Mouse (Mus musculus) limb, embryonic 10.5 days (tissue): Measurements from ENCODE around the gene Ube2j2. TPM values are rescaled to one million over a fixed set of nuclear protein-coding genes. Genes with fewer than 3 reads are reported as not detected.

Experiments used
- microRNA-seq: library from miRNA; unstranded; fragments of <30 nt; microRNA quantifications from one replicate; pipeline ENCODE4, GENCODE M21; 2017
- polyA plus RNA-seq: library from polyadenylated mRNA; unstranded; fragments of >200 nt; fragmentation: Nextera tagmentation; extraction: Ambion mirVana; gene quantifications from 2 replicates; pipeline ENCODE4 v1.2.1, GENCODE M21; 2016

Gene Ube2j2
- polyA plus RNA-seq, 1 experiment from 2014 or later = 163 TPM

Small RNA genes within 50 kb of the gene (microRNA-seq; reads per million reads assigned to microRNA genes)
- not detected for gene Gm22991

Other genes with a start within 250 kb of the Ube2j2 start
- gene Fndc10, start 249.5 kb upstream of the Ube2j2 start, polyA plus RNA-seq = 1.5 and 2.6 TPM in 2 replicates
- 161 and 163 TPM in 2 replicates for gene Ssu72, start 239.0 kb upstream of the Ube2j2 start, polyA plus RNA-seq
- gene Tmem240, start 209.0 kb upstream of the Ube2j2 start, polyA plus RNA-seq = 0.58 and 0.79 TPM in 2 replicates
- gene Atad3a, start 182.7 kb upstream of the Ube2j2 start, polyA plus RNA-seq = 138 and 161 TPM in 2 replicates
- gene Vwa1, start 169.1 kb upstream of the Ube2j2 start, polyA plus RNA-seq = 4.7 and 6.6 TPM in 2 replicates
- gene Tmem88b, start 158.0 kb upstream of the Ube2j2 start, polyA plus RNA-seq = 0.30 and 0.33 TPM in 2 replicates
- gene Ankrd65, start 153.4 kb upstream of the Ube2j2 start, polyA plus RNA-seq = 0.18 TPM in 1 of 2 replicates, not detected in the other
- gene Mrpl20, start 141.0 kb upstream of the Ube2j2 start, polyA plus RNA-seq = 246 and 297 TPM in 2 replicates
- 174 and 196 TPM in 2 replicates for gene Ccnl2, start 131.3 kb upstream of the Ube2j2 start, polyA plus RNA-seq
- 186 and 204 TPM in 2 replicates for gene Aurkaip1, start 112.6 kb upstream of the Ube2j2 start, polyA plus RNA-seq
- 39.2 and 48.9 TPM in 2 replicates for gene Mxra8, start 104.2 kb upstream of the Ube2j2 start, polyA plus RNA-seq
- gene Dvl1, start 96.4 kb upstream of the Ube2j2 start, polyA plus RNA-seq = 3.8 and 4.7 TPM in 2 replicates
- gene Tas1r3, start 80.5 kb upstream of the Ube2j2 start, polyA plus RNA-seq = 0.24 and 0.31 TPM in 2 replicates
- 18.9 and 19.0 TPM in 2 replicates for gene Cptp, start 74.4 kb upstream of the Ube2j2 start, polyA plus RNA-seq
- 106 and 107 TPM in 2 replicates for gene Ints11, start 74.3 kb upstream of the Ube2j2 start, polyA plus RNA-seq
- 52.4 and 55.5 TPM in 2 replicates for gene Pusl1, start 52.0 kb upstream of the Ube2j2 start, polyA plus RNA-seq
- 20.9 and 25.3 TPM in 2 replicates for gene Acap3, start 52.0 kb upstream of the Ube2j2 start, polyA plus RNA-seq
- gene C1qtnf12, start 18.5 kb downstream of the Ube2j2 start, polyA plus RNA-seq = 23.4 and 24.5 TPM in 2 replicates
- 13.3 and 14.8 TPM in 2 replicates for gene B3galt6, start 48.8 kb downstream of the Ube2j2 start, polyA plus RNA-seq
- 143 and 149 TPM in 2 replicates for gene Sdf4, start 49.0 kb downstream of the Ube2j2 start, polyA plus RNA-seq
- gene Tnfrsf4, start 70.0 kb downstream of the Ube2j2 start, polyA plus RNA-seq = 0.60 and 0.61 TPM in 2 replicates
- gene Tnfrsf18, start 82.3 kb downstream of the Ube2j2 start, polyA plus RNA-seq = 1.2 and 1.5 TPM in 2 replicates
- gene Ttll10, start 115.6 kb downstream of the Ube2j2 start, polyA plus RNA-seq = 0.54 and 0.67 TPM in 2 replicates
- 76.0 and 78.5 TPM in 2 replicates for gene 9430015G10Rik, start 166.2 kb downstream of the Ube2j2 start, polyA plus RNA-seq
- gene Rnf223, start 186.7 kb downstream of the Ube2j2 start, polyA plus RNA-seq = 0.77 and 0.96 TPM in 2 replicates